Mouse (Mus musculus): ENCODE measurements around the gene E330021D16Rik. TPM values are rescaled to one million over a fixed set of nuclear protein-coding genes. Genes with fewer than 3 reads are reported as not detected.
"Not testable (repeated sequence)": the region's sequence is repeated elsewhere in the genome, so short reads cannot be mapped to it uniquely, and the experiment has no call there.

The E330021D16Rik gene
- polyA plus RNA-seq (2015; fragmentation: Nextera tagmentation; extraction: Ambion mirVana), result 0.19 TPM in 1 of 2 replicates, not detected in the other

DNA sequence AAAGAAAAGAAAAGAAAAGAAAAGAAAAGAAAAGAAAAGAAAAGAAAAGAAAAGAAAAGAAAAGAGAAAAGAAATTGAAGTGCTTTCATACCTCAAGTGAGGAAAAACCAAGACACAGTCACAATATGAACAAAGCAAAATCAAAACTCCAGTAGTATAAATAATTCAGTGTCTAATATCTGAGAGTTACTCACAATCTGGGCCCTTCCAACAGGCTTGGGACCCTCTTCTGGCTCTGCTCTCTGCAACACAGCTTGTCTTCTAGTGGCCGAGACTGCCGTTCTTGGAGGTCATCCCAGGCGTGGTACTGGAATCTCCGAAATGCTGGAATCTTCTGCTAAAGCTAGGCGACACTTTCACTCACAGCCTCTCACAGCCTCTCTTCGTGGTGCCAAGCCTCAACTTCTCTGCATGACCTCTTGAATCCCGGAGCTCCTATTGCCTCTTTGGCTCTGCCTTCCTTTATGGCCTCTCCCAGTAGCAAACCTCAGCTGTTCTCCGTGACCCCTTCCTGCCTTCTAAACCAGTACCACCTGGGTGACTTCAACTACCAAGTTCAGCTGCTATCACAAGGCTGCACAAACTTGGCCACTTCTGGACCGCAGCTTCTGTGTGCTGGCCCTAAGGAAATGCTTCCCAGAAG is at the start of gene E330021D16Rik:
TSS of gene E330021D16Rik (minus strand) at position 437 of the 643 bp plus-strand sequence.
- Histone ChIP-seq H3K4me3 (replicated peaks) (no peak within 1 kb of the TSS), H3K36me3 (no peaks in the 10 kb centered on the region), H3K9ac (no peak within 1 kb of the TSS), H3K9me3 (no peaks in the 10 kb centered on the region), H3K27ac (no peak within 1 kb of the TSS), H3K4me1 (replicated peaks) (no peaks in the 10 kb centered on the region), H3K4me2 (replicated peaks) (no peak within 1 kb of the TSS), H3K27me3 (replicated peaks) (no peaks in the 10 kb centered on the region)
- ATAC-seq, result no peak
- 91% methylated on average over 9 of the region's 9 CpGs for WGBS

GRCm38 (mm10) chr6:136465021-136465420 is 49.7 kb upstream of the E330021D16Rik start:
- no peak for ATAC-seq
- Histone ChIP-seq H3K4me3 (replicated peaks) (no peak overlapping the region), H3K4me2 (replicated peaks) (no peak overlapping the region), H3K27me3 (replicated peaks) (no peaks in the 10 kb centered on the region), H3K9me3 (no peaks in the 10 kb centered on the region), H3K36me3 (no peaks in the 10 kb centered on the region), H3K9ac (no peak overlapping the region), H3K4me1 (replicated peaks) (peaks cover 15% of the 10 kb centered on the region), H3K27ac (no peak overlapping the region)
- 87% methylated on average over 8 of the region's 8 CpGs for WGBS

- no peaks in the 10 kb centered on the region for H3K9me3 ChIP-seq
- H3K4me3 ChIP-seq (replicated peaks), result no peak overlapping the region
- no peak overlapping the region for H3K27ac ChIP-seq
- no peak overlapping the region for H3K4me2 ChIP-seq (replicated peaks)
- 64% methylated on average over 12 of the region's 12 CpGs for WGBS
- no peaks in the 10 kb centered on the region for H3K36me3 ChIP-seq
- no peaks in the 10 kb centered on the region for H3K27me3 ChIP-seq (replicated peaks)
- H3K9ac ChIP-seq, result no peak overlapping the region
- H3K4me1 ChIP-seq (replicated peaks), result peaks cover 13% of the 10 kb centered on the region
- ATAC-seq, result no peak
Measured at GRCm38 (mm10) chr6:136464121-136464621, 48.8 kb upstream of the E330021D16Rik start.

- Histone ChIP-seq H3K4me3 (replicated peaks) (no peak overlapping the region), H3K4me1 (replicated peaks) (peaks cover 8% of the 10 kb centered on the region), H3K4me2 (replicated peaks) (no peak overlapping the region), H3K9me3 (no peaks in the 10 kb centered on the region), H3K36me3 (no peaks in the 10 kb centered on the region), H3K27me3 (replicated peaks) (no peaks in the 10 kb centered on the region), H3K27ac (no peak overlapping the region), H3K9ac (no peak overlapping the region)
- no peak for ATAC-seq
- 65% methylated on average over 9 of the region's 9 CpGs for WGBS
Measured at GRCm38 (mm10) chr6:136463491-136463890, 48.1 kb upstream of the E330021D16Rik start.

DNA sequence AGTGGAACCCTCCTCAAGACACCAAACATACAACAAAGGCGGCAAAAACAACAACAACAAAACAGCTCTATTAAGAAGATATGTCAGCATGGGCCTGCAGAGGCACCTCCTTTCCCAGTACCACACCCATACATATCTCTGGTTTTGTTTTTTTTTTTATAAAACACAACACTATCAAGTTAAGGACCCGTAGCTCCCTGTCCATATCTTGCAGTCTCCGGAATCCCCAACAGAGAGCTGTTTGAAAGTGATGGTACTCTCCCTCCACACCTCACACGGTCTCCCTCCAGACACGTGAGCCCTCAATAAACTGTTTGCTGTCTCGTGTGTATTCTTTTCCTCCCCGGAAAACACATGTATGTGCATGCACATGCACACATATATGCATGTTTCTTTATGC is 43.8 kb upstream of the E330021D16Rik start:
- H3K9ac ChIP-seq, result no peak overlapping the region
- H3K4me2 ChIP-seq (replicated peaks), result no peak overlapping the region

DNA sequence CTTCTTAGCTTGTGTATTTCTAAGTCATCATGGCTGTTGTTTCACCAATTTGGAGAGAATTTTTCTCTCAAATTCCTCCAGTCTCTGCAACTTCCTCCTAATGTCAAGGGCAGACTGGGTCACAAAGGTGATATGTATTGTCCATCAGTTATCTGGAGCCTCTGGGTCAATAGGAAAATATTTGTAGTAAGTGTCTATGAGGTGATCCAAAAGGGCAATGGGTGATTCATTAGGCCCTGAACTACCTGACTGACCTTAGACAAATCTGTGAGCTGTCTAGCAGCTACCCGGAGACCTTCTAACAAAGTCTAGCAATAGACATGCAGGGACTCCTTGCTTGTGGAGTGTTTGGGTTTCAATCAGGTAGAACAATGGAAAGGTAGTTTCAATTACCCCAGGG is 40.9 kb upstream of the E330021D16Rik start:
- Histone ChIP-seq H3K4me3 (replicated peaks) (no peak overlapping the region), H3K36me3 (no peaks in the 10 kb centered on the region), H3K27me3 (replicated peaks) (no peaks in the 10 kb centered on the region), H3K9ac (no peak overlapping the region), H3K9me3 (no peaks in the 10 kb centered on the region), H3K4me1 (replicated peaks) (no peaks in the 10 kb centered on the region), H3K4me2 (replicated peaks) (no peak overlapping the region), H3K27ac (no peak overlapping the region)
- 84% methylated on average over 1 of the region's 1 CpGs for WGBS
- ATAC-seq, result no peak

More for the DNA sequence above, 43.8 kb upstream of the E330021D16Rik start:
- Histone ChIP-seq H3K4me3 (replicated peaks) (no peak overlapping the region), H3K4me1 (replicated peaks) (no peaks in the 10 kb centered on the region), H3K36me3 (no peaks in the 10 kb centered on the region), H3K9me3 (no peaks in the 10 kb centered on the region), H3K27ac (no peak overlapping the region), H3K27me3 (replicated peaks) (no peaks in the 10 kb centered on the region)
- no peak for ATAC-seq
- 77% methylated on average over 7 of the region's 7 CpGs for WGBS

DNA sequence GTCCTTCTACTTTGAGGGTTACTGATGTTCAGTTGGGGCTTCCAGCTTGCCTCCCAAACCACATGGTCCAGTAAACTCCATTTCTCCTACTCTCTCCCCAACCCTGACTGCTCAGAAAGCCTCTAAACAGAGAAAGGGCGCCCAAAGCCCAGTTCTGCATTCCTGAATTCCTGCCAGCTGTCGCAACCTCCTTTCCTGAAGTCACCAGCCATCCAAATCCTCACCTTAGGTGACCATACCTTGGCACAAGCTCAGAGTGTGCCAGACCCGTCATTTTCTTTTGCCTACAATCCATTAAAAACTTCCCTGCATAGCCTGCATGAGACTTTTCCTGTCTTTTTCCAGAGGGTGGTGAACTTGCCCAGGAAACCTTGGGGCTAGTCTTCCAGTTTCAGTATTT is 40.3 kb upstream of the E330021D16Rik start:
- Histone ChIP-seq H3K27ac (no peak overlapping the region), H3K9ac (0 out of 2 replicates have a peak overlapping the region, but pooled peaks have one; percentile 8), H3K9me3 (no peaks in the 10 kb centered on the region), H3K4me3 (replicated peaks) (no peak overlapping the region), H3K4me2 (replicated peaks) (no peak overlapping the region), H3K27me3 (replicated peaks) (no peaks in the 10 kb centered on the region), H3K4me1 (replicated peaks) (no peaks in the 10 kb centered on the region), H3K36me3 (no peaks in the 10 kb centered on the region)
- no peak for ATAC-seq
- WGBS, result 72% methylated on average over 3 of the region's 3 CpGs

GRCm38 (mm10) chr6:136452623-136453022 is 37.3 kb upstream of the E330021D16Rik start:
- ATAC-seq, result peak; percentile 50; the same call in 1 of the 2 replicates
- Histone ChIP-seq H3K9me3 (no peaks in the 10 kb centered on the region), H3K4me2 (replicated peaks) (no peak overlapping the region), H3K4me3 (replicated peaks) (no peak overlapping the region), H3K9ac (no peak overlapping the region), H3K36me3 (no peaks in the 10 kb centered on the region), H3K27ac (no peak overlapping the region), H3K27me3 (replicated peaks) (no peaks in the 10 kb centered on the region), H3K4me1 (replicated peaks) (0 out of 2 replicates have a peak, but pooled peaks cover 3% of the 10 kb centered on the region)
- WGBS, result 67% methylated on average over 3 of the region's 3 CpGs

DNA sequence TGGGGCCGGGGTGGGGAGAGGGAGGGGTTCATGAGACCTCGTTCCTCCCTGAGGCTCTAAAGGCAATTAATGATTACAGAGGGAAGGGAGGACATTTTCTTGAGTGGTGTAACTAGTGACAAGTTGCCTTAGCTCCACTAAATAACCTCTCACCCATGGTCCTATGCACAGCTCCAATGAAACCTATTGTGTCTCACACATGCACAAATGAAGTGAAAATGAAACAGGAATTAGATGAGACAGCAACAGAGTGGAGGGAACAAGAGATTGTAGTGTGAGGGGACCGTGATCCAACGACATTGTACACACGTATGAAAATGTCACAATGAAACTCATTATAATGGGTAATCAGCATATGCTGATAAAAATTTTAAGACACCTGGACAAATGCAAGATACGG is 35.5 kb upstream of the E330021D16Rik start:
- H3K4me1 ChIP-seq (replicated peaks), result 0 out of 2 replicates have a peak, but pooled peaks cover 3% of the 10 kb centered on the region
- no peaks in the 10 kb centered on the region for H3K9me3 ChIP-seq
- H3K4me2 ChIP-seq (replicated peaks), result no peak overlapping the region
- H3K27ac ChIP-seq, result no peak overlapping the region
- H3K36me3 ChIP-seq, result no peaks in the 10 kb centered on the region
- 84% methylated on average over 6 of the region's 6 CpGs for WGBS
- no peak overlapping the region for H3K9ac ChIP-seq
- ATAC-seq, result no peak
- no peak overlapping the region for H3K4me3 ChIP-seq (replicated peaks)
- H3K27me3 ChIP-seq (replicated peaks), result no peaks in the 10 kb centered on the region

DNA sequence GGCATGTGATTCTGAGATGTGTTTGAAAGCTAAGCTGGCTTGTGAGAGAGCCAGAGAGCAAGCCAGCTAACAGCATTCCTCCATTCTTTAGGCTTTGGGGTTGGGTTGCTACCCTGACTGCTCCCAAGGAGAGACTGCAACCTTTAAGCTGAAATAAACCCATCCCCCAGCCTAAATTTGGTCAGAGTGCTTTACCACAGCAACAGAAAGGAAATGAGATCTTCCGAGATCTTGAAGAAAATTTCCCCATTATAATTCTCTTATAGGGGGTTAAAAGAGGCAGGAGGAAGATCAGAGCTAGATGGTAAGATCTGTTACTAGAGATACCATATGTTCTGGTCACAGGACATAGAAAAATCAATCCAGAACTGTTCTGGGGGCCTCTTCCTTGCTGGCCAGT is 34.6 kb upstream of the E330021D16Rik start:
- 86% methylated on average over 1 of the region's 1 CpGs for WGBS
- no peak overlapping the region for H3K9ac ChIP-seq

DNA sequence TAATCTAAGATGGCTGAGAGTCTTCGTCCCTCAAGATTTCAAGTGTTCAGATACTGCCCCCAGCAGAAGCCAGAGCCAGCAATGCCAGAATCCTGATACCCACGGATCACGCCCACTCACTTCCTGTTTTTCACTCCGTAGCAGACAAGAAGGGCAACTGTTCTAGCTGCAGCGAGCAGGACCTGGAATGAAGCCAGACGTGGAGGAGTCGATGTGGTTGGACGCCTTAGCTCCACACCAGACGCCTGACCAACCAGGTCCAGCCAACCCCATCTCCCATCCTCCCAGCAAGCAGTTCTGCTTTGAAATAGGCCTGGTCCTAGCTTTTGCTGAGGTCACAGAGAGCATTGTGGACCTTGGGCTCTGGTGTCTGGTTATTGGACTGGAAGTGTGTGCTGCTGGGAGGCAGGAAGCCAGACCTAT is 33.9 kb upstream of the E330021D16Rik start:
- no peaks in the 10 kb centered on the region for H3K27me3 ChIP-seq (replicated peaks)
- peak; percentile 74 for ATAC-seq
- WGBS, result 43% methylated on average over 9 of the region's 9 CpGs
- H3K9me3 ChIP-seq, result no peaks in the 10 kb centered on the region
- H3K27ac ChIP-seq, result no peak overlapping the region
- H3K4me3 ChIP-seq (replicated peaks), result no peak overlapping the region
- 0 out of 2 replicates have a peak, but pooled peaks cover 3% of the 10 kb centered on the region for H3K4me1 ChIP-seq (replicated peaks)
- H3K4me2 ChIP-seq (replicated peaks), result no peak overlapping the region
- no peaks in the 10 kb centered on the region for H3K36me3 ChIP-seq
- H3K9ac ChIP-seq, result no peak overlapping the region

More for the DNA sequence above, 34.6 kb upstream of the E330021D16Rik start:
- H3K36me3 ChIP-seq, result no peaks in the 10 kb centered on the region
- no peak overlapping the region for H3K27ac ChIP-seq
- H3K27me3 ChIP-seq (replicated peaks), result no peaks in the 10 kb centered on the region
- H3K4me1 ChIP-seq (replicated peaks), result 0 out of 2 replicates have a peak, but pooled peaks cover 3% of the 10 kb centered on the region
- ATAC-seq, result no peak
- no peak overlapping the region for H3K4me3 ChIP-seq (replicated peaks)
- no peaks in the 10 kb centered on the region for H3K9me3 ChIP-seq
- no peak overlapping the region for H3K4me2 ChIP-seq (replicated peaks)

DNA sequence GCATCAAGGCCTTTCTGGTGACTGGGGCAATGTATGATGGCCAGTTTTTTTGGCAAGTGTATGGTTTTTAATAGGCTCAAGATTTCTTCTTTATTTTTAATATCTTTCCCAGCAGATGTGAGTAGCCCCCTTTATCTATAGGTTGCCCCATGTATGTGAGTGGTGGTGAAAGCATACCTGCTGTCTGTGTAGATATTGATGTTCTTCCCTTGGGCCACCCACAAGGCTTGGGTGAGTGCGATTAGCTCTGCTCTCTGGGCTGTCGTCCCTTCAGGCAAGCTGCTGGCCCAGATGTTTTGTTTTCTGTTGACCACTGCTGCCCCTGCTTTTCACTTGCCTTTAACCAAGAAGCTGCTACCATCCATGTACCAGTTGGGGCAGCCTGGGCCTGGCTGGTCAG is 23.8 kb upstream of the E330021D16Rik start:
- not testable (repeated sequence) for H3K27me3 ChIP-seq (replicated peaks); H3K4me2 ChIP-seq (replicated peaks); H3K9ac ChIP-seq; ATAC-seq; H3K4me1 ChIP-seq (replicated peaks); H3K4me3 ChIP-seq (replicated peaks); H3K27ac ChIP-seq; H3K9me3 ChIP-seq; H3K36me3 ChIP-seq
- WGBS, result 83% methylated on average over 2 of the region's 2 CpGs

GRCm38 (mm10) chr6:136436151-136436550 is 20.8 kb upstream of the E330021D16Rik start:
- not testable (repeated sequence) for H3K27me3 ChIP-seq (replicated peaks); H3K4me3 ChIP-seq (replicated peaks); H3K36me3 ChIP-seq; H3K9ac ChIP-seq; H3K9me3 ChIP-seq; ATAC-seq; H3K4me1 ChIP-seq (replicated peaks); H3K4me2 ChIP-seq (replicated peaks); H3K27ac ChIP-seq
- 86% methylated on average over 3 of the region's 3 CpGs for WGBS

Measured in intestine, embryonic 15.5 days (tissue).